Mouse (Mus musculus) retina, embryonic 14.5 days (tissue): ENCODE data around the gene Alox12.
A peak's percentile ranks its signal among the peaks of the same experiment; 100 is the strongest.

ENCODE experiments used
- DNase-seq: peaks from one replicate; pipeline ENCODE4 v3.0.0-alpha.2; 2015; ENCODE audit warnings: low spot score

The Alox12 gene

GRCm38 (mm10) chr11:70254931-70255531 is at the start of gene Alox12:
Gene Alox12 (minus strand): TSS chr11:70255353.
- DNase-seq, result peak; percentile 51

DNA sequence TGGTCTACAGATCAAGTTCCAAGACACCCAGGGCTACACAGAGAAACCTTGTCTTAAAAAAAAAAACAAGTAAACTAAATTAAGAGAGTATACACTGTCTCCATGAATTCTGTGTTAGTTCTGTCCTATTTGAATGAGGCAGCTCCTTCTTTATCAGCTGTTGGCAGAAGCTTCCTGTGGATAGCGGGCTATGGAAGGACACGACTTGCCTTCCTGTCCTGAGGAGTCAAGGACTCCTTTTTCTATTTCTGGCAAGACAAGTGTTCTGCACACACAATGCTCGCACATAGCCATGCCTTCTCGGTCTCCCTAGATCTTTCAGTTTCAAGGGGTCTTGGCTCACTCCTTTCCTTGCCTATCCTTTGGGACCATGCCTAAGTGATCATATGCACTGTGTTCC is 47.1 kb upstream of the Alox12 start:
- DNase-seq, result no peak

DNA sequence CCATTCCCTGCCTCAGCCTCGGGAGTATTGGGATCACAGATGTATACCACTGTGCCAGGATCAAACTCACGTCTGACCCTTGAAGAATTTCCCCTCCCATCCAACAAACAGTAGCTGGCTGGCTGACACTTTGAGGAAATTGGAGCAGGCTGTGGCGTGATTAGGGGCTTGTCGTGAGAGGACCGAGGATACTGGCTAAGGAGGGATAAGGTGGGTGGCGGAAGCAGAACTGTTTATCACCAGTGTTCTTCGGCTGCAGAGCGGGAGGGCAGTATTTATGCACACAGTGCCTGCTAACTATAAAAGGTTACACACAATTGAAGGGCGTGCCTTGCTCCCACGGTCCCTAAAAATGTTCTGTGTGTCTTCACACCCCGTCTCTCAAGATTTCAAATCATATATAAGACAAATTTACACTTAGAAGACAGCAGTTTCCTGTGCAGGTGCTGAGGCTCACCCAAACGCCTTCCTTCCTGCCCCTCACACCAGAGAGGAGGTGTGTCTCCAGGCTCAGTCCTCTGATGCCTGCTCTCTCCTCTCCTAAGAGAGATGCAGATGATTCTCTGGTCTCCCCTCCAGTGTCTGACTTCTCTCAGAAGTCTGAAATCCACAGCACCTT is 42.8 kb upstream of the Alox12 start:
- DNase-seq, result no peak

DNA sequence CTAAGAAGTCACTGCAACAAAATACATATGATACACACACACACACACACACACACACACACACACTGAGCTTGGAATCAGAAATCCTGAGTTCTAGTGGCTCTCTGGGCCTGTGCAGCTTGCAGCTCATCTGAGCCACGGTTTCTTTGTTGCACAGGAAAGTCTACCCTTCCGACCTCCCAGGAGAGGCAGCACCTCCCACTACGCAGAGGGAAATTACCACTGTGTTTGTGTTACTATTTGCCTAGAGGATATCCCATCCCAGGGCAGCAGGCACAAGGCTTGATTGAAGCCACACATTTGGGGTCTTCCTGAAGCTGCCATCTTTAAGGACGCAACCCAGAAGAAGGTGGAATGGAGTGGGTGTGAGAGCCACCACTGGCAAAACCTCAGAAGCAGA is 42.3 kb upstream of the Alox12 start:
- DNase-seq, result no peak

GRCm38 (mm10) chr11:70293881-70294280 is 38.7 kb upstream of the Alox12 start:
- DNase-seq, result no peak

GRCm38 (mm10) chr11:70291235-70291634 is 36.1 kb upstream of the Alox12 start:
- DNase-seq, result no peak

DNA sequence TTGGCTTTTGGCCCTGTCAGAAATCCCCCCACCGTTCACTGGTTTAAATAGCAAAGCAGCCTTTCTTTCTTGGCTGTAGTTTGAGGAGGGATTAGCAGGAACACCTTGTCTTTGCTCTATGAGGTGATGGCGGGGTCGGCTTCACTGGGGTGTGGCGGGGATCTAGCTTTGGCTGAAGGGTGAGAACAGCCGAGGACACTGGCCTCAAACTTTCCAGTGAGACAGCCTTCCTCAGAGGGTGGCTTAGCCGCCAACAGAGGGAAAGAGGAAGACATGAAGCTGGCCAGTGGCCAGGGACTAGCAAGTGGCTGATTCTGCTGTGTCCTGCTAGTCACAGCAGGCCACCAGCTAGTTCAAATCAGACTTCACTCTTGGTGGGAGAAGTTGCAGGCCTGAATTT is 34.1 kb upstream of the Alox12 start:
- no peak for DNase-seq

- DNase-seq, result no peak
Observed at GRCm38 (mm10) chr11:70288102-70288501, 32.9 kb upstream of the Alox12 start.

- no peak for DNase-seq
Observed at GRCm38 (mm10) chr11:70285686-70286085, 30.5 kb upstream of the Alox12 start.

GRCm38 (mm10) chr11:70284757-70285156 is 29.6 kb upstream of the Alox12 start:
- DNase-seq, result no peak

DNA sequence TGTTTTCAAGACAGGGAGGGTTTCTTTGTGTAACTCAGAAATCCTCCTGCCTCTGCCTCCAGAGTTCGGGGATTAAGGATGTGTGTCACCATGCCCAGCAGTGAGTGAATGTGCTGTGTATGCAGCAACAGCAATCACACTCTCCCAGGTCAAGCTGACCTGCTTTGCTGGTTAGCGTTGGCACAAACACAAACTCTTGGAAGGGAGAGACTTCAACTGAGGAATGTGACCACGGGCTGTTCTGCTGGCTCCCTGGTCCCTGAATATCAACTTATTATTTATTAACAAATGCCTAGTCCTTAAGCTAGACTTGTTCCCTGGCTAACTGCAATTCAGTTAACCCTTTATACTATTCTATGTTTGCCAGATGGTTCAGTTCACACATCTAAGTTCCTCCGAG is 28.5 kb upstream of the Alox12 start:
- DNase-seq, result no peak

DNA sequence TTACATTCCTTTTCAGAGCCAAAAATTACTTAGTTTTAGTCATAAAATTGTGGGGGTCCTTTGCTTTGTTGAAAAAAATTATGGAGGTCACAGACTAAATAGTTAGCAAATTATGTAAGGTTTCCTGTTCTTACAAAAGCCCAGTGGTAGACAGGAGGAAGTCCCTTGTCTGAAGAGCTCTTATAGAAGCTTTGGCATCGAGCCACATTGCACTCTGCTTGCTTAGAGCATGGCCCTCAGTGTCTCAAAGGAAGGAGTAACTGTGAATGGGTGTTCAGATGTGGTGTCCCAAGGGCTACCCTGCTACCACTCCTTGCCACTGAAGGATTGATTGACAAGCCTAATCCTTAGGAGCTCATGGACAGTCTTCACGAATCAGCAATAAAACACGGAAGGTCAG is 25.3 kb upstream of the Alox12 start:
- no peak for DNase-seq

DNA sequence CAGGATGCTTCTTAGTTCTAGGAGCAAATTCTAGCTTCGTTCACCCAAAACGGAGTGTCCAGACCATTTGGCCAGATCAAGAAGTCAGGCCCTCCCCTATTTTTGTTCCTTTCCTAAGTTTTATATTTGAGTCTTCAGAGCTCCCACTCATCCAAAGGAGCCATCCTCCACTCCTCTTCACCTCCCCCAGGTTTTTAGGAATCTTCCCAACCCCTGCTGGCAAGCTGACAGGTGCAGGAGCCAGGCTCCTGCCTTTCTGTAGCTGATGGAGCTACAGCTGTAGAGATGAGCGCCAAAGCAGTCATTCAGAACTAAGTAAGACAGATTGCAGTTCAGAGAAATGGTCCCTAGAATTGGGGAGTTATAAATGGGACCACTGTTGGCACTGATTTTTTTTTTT is 23.8 kb upstream of the Alox12 start:
- no peak for DNase-seq

DNA sequence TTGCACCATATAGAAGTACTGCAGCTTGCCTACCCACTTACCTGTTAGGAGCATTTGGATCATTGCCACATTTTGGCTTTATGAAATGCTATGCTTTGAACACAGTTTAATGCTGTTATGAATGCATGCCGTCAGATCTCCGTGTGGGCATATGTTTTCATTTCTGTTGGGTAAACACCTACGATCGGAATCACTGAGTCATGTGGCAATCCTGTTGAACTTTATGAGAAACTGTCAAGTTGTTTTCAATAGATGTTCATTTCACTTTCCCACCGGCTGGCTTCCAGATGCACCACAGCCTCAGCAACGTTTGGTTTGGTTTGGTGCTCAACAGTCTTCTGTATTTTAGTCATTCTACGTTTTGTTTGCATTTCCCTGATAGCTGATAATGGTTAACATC is 16.5 kb upstream of the Alox12 start:
- no peak for DNase-seq

DNA sequence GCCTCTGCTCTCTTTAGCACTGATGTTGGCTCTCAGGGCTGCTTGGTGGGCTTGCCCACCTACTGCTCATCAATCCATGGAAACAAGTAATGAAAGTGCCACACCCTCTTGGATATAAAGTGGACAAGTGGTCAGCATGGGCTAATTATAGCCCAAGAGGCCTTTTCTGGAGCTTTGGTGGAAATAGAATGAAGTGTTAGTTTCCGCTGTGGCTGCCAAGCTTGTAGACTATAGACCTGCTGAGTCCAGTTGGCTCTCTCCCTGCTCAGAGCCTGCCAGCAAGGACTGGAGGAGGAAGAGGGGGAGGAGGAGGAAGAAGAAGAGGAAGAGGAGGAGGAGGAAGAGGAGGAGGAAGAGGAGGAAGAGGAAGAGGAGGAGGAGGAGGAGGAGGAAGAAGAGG is 11.3 kb upstream of the Alox12 start:
- no peak for DNase-seq

- no peak for DNase-seq
Observed at GRCm38 (mm10) chr11:70265819-70266218, 10.7 kb upstream of the Alox12 start.

DNA sequence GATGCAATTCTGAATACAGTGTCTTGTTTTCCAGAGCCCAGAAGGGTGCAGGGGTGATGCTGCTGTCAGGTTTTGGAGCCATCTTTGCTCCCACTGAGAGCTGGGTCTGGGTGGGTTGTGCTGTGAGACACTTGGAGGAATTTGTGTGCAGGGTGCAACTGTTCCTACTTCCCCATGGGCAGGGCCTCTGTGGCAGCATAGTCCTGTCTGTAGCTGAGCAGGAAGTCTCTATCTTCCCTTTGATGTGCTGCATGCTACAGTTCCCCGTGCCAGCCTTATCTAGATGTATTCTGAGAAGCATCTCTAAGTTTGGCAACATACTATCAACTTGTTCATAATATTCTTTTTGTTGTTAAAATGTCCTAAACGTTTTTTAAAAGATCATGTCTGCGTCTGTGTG is 10.1 kb upstream of the Alox12 start:
- no peak for DNase-seq

DNA sequence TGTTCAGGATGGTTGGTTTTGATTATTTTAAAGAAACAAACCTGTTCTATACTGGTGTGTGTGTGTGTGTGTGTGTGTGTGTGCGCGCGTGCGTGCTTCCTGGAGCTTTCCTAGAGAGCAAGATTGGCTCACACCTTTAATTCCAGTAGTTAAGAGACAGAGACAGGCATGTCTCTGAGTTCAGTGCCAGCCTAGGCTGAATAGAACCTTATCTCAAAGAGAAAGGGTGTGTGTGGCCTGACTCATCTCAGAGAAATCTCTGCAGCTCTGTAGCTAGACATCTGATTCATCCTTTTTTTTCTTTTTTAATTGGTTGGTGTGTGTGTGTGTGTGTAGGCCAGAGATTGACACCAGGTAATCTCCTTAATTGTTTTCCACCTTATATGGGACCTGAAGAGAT is 3.9 kb upstream of the Alox12 start:
- DNase-seq, result no peak

GRCm38 (mm10) chr11:70254337-70254736 is 816 bp downstream of the Alox12 start:
- no peak for DNase-seq

DNA sequence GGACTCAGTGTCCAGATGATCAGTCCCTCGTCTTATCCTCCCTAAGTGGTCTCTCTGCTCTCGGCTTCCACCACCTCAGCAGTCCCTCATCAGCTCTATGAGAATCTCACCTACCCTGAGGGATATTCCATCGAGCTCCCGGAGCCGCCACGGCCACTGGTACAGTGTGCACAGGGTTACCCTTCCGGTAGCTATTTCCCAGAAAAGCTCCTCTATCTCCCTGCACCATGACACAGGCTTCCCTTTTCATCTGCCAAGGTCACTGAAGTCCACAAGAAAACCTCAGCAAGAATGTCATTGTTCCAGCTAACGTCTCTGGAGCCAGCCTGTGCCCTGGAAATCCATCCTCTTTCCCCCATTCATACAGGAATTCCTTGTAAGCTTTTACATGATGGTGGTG is 3.3 kb downstream of the Alox12 start:
- no peak for DNase-seq

DNA sequence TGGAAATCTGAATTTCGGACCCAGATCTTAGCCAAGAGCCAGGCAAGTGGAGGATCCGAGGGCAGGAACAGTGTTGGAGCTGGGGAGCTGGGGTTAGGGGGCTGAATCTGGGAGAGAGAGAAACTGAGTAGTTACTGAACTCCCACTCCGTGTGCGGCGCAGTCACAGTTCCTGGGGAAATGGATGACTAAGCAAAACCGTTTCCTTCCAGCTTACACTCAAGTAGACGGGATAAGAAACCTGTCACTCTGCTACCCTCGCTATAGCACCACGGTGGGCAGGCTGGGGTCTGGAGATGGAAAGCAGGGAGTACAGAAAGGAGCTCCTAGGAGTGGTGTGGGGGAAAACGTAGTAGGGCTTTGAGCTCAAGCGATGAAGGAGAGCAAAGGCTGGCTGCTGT is 5.0 kb downstream of the Alox12 start:
- DNase-seq, result no peak

DNA sequence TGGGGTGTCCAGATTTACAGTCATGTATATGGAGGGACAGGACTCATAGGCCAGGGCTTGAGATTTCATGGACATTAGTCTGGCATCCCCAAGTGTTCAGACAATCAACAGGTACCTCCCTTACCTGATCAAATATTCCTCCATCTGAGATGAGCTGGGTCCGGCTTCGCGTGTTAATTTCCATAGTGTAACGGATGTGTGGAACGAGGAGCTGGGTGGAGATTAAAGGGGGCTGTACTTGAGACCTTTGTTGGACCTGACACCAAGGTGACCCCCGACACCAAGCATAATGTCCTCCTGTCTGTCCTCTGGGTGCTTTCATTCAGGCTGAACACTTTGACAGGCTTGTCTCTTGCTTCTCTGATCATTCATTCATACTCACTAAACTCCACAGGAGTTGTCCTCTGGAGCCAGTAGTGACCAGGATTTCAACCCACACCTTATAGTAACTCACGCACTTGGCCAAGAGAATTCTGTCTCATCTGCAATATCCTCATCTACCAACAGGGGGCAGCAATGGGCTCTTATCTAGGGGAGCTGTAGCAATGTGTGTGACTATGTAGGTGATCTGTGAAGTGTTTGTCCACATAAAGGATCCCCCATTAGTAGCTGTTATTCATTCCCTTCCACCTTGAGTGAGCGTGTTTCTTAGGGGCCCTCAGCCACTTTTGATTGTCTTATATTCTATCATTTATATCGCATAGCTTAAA is 7.9 kb downstream of the Alox12 start:
- peak; percentile 85 for DNase-seq

DNA sequence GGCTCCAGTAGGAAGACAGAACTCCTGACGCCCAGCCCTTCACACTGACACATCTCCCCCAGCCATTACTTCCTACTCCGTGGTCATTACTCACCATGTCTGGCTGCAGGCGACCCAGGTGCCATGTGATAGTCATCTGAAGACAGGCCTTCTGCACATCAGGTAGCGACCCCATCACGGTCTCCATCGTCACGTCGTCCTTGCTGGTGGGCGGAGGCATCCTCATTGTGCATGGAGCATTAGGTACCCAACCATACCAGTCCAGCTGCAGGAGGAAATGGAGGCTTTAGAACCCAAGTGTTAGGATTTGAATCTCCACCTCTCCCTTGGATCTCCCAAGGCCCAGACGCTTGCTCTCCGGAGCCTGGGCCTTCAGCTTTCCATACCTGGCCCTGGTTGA is 12.6 kb downstream of the Alox12 start:
- DNase-seq, result no peak
